Mouse (Mus musculus) lung, adult 2 months (tissue): ENCODE measurements around the gene Hoxc12.

Source experiments
- CTCF ChIP-seq: fragments of 200-500 bp; IDR thresholded peaks from 2 replicates; pipeline ENCODE4 v1.5.1; 2011; ENCODE audit warnings: mild to moderate bottlenecking, low read length, control low read depth; ENCODE audit not compliant: insufficient read depth
- POLR2A ChIP-seq: fragments of 200-500 bp; IDR thresholded peaks from 2 replicates; pipeline ENCODE4 v1.6.1; 2011; ENCODE audit warnings: low read depth, mild to moderate bottlenecking, control low read depth, low read length, borderline replicate concordance; ENCODE audit errors: extremely low read depth

GRCm38 (mm10) chr15:102979936-102980335, 43.4 kb downstream of the Hoxc12 start:
- no peak for TF ChIP-seq POLR2A
- no peak for TF ChIP-seq CTCF
